Mouse (Mus musculus) brown adipose tissue, adult 24 weeks (tissue): ENCODE data around the gene Frmd8. TPM values are rescaled to one million over a fixed set of nuclear protein-coding genes. Genes with fewer than 3 reads are reported as not detected.

Source experiments
- H3K27ac ChIP-seq: fragments of 200-500 bp; replicated peaks from 2 replicates; pipeline ENCODE4 v1.5.1; 2012; ENCODE audit warnings: low read depth, mild to moderate bottlenecking, low read length
- H3K4me1 ChIP-seq: fragments of 200-500 bp; 2 replicates; pipeline ENCODE4 v1.6.1; 2012; ENCODE audit warnings: low read length, mixed read lengths; ENCODE audit not compliant: control insufficient read depth, insufficient read depth, insufficient read length
- H3K4me3 ChIP-seq: fragments of 200-500 bp; 2 replicates; pipeline ENCODE4 v1.5.1; 2012; ENCODE audit warnings: low read depth, mild to moderate bottlenecking, low read length, moderate library complexity; ENCODE audit not compliant: insufficient read depth
- polyA plus RNA-seq: library from polyadenylated mRNA; stranded (reverse); fragments of >200 nt; gene quantifications from 2 replicates; pipeline ENCODE4 v1.2.4, GENCODE M21; 2012; ENCODE audit not compliant: missing spikeins, insufficient read depth, insufficient read length

Frmd8 gene
- polyA plus RNA-seq, 1 experiment: 6.6 TPM

DNA sequence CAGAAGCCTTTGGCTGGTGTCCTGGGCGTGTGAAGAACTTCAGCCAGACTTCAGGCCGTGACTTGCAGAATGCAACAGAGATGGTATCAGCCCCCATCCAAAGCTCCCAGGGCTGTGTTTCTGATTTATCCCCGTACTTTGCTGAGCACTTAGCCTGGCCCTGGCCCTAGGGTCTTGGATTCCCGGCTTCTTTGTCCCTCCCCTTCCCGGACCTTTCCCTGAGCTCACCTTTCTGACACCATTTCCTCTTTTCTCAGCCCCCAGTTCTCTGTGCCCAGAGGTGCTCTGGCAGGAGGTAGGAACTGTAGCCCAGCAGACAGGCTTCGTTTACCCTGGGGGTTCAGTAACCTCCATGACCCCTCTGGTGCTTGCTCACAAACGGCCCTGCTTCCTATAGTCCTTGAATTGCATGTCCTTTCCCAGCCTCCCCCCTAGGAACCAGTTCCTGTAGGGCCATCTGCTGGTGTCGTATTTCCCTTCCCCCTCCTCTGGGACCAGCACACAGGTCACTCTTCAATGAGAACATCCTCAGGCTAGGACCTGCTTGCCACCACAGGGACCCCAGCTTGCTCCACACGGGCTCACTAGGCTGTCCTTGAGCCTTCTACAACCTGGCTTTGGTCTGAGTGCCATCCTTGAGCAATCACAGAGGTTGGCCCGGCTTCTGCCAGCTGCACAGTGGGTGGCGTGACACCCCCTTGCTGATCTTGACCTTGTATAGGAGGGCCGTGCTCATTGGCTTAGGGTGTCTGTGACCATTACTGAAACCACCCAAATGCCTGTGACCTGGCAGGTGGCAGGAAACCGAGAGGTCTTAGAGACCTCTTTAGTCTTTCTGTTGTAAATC, 26.0 kb downstream of the Frmd8 start:
- peak overlapping the region; percentile 62 for H3K4me3 ChIP-seq
- H3K4me1 ChIP-seq: peaks cover 35% of the 10 kb centered on the region
- H3K27ac ChIP-seq: peak overlapping the region; percentile 100

DNA sequence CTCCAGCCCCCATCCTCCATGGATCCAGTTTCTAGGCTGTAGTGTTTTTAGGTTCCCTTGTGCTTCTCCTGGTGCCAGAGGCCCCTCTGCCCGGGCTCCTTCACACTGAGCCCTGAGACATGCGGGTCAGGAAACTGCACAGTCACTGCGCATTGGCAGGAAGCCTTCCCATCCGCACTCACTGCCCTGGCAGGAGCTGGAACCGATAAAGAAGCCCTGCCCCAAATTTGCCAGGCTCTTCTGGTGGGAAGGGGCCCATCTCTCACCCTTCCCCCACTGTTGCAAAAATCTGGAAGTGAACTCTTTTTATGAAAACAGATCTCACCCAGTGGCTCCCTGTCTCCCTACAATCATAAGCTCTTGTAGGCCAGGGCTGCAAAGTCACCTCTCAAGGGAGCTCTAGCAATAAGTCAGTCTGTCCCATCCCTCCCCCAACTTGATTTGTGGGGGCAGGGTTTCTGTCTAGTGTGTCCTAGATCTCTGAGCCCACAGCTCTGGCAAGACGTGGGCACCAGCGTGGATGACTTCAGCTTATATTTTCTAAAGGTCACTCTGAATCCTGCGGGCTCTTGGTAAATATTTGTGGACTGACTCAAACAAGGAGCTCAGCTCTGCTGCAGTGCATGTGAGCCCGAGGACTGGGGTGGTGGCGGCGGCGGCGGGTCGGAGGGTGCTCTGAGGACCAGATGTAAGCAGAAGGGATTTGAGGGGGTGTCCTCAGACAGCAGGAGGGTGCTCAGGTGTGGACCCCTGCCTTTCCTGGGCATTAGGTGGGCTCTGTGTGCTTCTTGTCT, 26.8 kb downstream of the Frmd8 start:
- peak overlapping the region; percentile 62 for H3K4me3 ChIP-seq
- H3K4me1 ChIP-seq: peaks cover 35% of the 10 kb centered on the region
- H3K27ac ChIP-seq: peak overlapping the region; percentile 100

DNA sequence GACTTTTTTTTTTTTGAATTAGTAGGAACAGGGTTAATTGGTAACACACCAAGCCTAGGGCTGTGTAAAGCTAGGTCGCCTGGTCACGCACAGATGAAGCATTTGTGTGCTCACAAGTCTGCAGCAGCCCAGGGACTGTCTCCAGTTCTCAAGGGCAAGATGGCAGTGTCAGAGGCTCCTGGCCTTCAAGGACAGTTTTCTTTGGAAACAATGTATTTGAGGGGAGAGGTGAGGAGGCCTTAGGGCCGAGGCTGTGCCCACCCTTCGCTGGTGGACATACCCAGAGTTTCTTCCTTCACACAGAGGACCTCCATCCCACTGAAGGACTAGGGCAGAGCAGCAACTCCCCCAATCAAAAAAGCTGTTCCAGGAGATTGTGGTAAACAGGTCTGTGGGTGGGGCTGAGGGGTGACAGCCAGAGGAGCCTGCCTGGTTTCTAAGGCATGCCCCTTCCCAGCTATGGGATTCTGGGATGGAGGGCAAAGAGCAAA, 27.7 kb downstream of the Frmd8 start:
- Histone ChIP-seq H3K4me3 (peak overlapping the region; percentile 62), H3K4me1 (peaks cover 34% of the 10 kb centered on the region), H3K27ac (peak overlapping the region; percentile 100)

DNA sequence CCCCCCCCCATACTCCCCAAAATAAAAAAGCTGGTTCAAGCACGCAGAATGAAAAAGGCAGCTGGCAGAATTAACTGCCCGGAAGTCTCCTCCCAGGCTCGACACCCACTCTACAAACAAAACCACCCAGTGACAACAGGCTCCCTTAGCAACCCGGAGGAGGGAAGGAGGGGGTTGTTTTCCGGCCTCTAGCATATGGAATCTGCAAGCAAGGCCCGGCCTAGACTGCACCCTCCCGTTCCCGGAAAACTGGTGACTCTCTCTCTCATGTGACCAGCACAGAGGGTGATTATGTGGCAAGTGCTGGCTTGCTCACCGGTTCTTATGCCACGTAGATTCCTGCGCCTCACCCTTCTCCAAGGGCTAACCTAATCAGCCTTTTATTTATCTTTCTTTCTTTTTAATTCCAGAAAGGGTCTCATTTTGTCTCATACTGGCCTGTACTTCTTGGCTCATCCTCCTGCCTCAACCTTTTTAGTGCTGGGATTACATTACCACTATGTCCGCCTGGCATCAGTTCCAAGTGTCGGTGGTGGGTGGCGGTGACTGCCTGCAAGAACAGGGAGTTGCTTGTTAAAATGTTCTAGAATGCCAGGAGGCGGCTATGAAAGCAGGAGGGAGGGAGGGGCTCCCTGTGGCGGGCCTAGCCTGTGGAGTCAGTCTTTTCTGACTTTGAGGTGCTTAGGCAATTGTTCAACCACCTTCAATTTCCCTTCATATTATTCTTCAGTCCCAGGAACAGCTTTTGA, 28.3 kb downstream of the Frmd8 start:
- Histone ChIP-seq H3K4me3 (peak overlapping the region; percentile 62), H3K4me1 (peaks cover 28% of the 10 kb centered on the region), H3K27ac (peak overlapping the region; percentile 100)

DNA sequence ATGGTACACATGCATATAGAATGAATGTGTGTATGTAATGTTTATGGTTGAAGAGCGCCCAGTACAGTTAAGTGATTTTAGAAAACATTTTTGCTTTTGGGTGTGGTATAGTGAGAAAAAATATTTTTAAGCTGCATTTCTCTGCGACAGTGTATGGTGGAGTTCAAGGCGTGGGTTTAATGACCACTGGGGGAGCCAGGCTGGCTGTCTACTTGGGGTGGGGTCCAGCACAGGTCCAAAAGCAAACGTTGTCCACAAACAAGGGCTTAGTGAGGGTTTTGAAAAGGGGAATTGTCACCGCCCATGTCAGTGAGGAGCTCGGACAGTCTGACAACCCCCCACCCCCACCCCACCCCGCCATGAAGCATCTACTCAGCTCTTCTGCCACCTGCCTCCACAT, 28.9 kb downstream of the Frmd8 start:
- H3K4me3 ChIP-seq: peak overlapping the region; percentile 60
- peaks cover 23% of the 10 kb centered on the region for H3K4me1 ChIP-seq
- H3K27ac ChIP-seq: peak overlapping the region; percentile 100

DNA sequence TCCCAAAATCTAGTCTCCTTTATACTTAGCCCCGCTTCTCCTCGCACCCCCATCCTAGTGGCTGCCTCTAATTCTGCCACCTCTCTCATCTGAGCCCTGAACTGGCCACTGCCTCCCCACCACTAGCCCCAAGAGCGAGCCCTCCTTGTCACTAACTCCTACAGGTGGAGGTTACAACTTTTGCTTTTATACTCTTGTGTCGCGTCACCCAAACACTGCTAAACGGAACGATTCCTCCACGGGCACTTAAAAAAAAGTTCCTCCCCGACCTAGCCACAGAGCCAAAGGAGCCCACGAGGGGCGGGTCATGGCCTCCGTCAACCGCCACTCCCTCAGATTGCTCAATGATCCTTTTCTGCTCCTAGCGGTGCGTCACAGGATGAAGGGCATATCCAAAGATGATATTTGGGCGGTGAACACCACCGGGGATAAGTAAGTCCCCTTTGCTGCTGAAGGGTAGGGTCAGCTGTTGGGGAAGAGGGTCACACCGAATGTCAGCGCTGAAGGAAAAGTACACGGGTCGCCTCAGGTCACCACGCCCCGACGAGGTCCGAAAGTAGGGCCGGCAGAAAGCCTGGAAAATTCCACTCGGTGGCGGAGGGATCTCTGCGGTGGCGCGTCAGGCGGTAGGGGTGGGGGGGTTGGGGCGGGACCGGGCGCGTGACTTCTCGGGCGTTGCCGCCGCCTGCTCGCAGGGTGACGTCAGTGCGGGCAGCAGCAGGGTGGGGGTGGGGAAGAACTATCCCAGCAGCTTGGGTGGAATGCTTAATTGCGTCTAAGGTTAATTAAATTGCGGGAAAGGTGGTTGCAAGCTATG, 29.5 kb downstream of the Frmd8 start:
- H3K4me1 ChIP-seq: peaks cover 23% of the 10 kb centered on the region
- peak overlapping the region; percentile 100 for H3K27ac ChIP-seq
- H3K4me3 ChIP-seq: peak overlapping the region; percentile 67

DNA sequence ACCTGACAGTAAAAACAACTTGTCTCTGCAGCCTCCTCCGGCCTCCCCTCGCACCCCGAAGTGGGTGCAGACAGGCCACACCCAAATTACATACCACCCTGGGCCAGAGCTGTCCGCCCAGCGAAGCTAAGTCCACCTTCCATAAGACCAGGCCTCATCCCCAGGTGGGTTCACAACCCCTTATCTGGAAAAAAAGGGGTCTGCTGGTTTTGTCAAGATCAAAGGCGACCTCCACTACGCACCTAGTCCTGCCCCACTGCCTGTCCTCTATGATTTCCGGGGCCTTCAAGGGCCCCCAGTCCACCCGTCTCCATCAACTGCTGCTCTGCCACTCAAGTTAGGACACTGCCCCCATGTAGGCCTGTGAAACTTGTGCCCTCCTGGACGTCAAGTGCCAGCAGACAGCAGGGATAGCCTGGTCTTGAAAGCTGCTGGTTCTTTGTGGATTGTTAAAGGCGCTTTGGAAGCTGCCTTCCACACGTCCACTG, 30.2 kb downstream of the Frmd8 start:
- peaks cover 21% of the 10 kb centered on the region for H3K4me1 ChIP-seq
- peak overlapping the region; percentile 100 for H3K27ac ChIP-seq
- H3K4me3 ChIP-seq: peak overlapping the region; percentile 67

DNA sequence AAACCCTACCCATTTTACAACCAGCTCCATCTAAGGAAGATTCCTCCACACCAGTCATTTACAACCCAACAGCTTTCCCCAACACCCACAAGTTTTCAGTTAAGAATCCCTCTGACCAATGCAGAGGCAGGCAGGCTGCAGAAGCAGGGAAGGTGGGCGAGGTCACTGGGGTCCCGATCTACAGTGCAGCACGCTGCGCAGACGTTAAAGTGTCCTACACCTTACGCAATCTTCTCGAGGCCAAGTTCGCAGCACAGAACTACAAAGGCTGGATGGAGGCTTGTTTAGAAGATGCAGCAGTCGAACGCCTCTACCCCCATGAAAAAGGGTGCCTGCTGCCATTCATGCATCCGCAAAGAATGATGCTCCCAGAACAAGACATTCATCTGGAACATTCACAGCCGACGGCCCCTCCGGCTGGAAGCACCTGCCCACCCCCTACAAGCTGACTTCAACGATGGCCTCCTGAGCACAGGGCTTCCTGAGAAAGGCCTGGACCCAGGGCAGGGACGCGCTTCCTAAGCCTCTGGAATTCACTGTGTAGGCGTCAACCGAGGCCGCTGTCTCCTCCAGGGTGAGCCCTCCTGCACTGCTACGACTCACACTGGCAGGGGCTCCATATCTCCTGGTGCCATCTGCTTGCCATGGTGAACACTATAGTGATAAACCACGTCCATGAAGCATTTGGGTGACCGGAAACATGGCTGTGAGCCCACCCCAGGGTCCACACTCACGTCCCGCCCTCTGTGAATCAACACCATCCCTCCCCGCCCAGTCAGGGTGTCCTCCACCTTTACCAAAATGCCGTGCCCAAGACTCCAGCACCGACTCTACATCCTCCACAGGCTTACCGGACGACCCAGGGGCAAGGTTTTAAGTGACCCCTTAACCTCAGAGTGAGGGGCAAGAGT, 31.0 kb downstream of the Frmd8 start:
- Histone ChIP-seq H3K27ac (peak overlapping the region; percentile 100), H3K4me3 (peak overlapping the region; percentile 67), H3K4me1 (peaks cover 13% of the 10 kb centered on the region)

DNA sequence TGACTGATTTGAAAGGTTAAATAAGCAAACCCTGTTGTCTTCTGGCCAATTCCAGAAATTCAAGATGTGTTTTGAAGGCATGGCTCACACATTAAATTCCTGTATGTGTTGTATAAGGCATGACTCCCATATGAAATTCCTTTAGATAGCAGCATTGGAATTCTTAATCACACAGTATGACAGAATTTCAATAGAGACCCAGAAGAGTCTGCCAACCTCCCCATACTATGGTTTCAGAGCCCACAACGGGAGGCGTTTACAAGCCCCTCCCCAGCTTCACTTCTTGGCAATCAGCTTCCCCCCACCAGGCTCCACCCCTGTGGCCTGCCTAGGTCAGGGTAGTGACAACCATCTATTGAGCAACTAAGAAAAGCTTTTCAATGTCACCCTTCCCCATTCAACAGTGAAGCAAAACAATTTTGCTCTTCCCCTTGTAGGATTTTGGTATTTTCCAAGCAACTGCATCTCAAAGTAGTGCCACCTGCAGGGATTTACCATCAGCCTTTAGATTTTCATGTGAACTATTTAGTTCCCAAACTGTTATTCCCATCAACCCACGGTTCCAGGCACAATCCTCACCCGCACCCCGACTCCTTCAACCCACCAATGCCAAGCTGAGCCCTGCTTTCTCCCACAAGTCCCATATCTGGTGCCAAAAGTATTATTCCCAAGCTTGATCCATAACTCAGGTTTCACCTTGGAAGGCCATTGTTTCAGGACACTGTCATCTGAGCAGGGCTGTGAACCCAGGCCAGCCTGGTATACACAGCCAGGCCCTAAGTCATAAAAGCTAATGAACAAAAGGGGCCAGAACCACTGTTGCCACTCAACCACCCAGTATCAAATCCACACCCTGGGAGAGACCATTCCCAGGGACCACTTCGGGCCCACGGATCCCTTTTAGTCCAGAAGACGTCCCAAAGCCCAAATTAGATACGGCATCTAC, 32.0 kb downstream of the Frmd8 start:
- peak overlapping the region; percentile 67 for H3K4me3 ChIP-seq
- peaks cover 14% of the 10 kb centered on the region for H3K4me1 ChIP-seq
- peak overlapping the region; percentile 100 for H3K27ac ChIP-seq

DNA sequence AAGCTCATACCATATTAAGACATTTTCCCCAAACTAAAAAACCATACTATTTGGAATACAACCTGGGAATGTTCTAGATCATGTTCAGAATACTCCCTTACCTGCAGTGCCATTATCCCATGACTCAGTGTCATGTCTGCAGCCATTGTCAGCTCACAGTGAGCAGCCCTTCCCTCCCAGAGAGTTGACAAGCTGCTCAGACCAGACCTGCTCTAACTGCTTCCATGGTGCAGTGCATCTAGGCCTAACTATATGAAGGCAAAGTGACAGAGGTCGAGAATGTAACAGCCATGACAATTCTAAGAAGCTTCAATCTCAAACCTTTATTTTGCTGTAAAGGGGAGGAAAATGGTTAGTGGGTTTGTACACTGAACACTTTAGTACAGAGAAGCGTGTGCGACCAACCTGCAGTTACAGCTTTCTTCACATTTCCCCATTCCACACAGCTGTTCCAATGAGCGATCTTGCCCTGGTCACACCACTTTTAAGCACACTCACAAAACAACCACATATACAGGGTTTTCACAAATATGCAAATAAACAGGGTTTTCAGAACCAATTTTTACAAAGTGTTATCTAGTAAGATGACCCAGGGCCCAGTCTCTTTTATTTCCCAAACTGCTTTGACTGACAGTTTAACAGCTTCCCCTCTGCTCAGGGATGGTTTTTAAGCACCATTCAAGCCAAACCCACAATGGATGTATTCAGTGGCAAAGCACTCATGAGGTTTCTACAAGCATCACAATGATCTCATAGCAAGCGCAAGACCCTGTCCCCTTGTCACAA, 32.9 kb downstream of the Frmd8 start:
- peak overlapping the region; percentile 67 for H3K4me3 ChIP-seq
- peaks cover 8% of the 10 kb centered on the region for H3K4me1 ChIP-seq
- peak overlapping the region; percentile 100 for H3K27ac ChIP-seq

DNA sequence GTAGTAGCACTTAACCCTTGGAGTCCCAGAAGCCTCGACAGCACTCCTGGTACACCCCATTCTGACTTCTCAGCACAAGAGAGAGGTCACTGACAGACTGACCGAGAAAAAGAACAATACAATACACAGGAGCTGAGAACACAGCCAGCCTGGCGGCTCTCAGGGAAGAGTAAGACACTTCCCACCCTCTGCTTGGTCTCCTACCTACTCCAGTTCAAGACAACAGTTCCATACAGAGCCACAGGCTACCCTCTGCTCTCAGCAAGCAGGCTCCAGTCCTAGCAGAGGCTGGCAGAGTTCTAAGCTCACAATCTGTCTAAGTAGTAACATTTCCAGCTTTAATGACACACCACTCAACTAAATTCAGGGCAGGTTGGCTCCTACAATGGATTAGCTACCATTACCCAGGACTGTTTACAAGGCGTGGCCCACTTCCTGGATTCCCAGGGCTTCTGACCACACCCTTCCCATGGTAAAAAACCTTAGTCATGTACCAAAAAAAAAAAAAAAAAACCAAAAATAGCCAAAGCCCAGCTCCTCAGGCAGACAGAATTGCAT, 33.6 kb downstream of the Frmd8 start:
- Histone ChIP-seq H3K4me1 (peaks cover 7% of the 10 kb centered on the region; the same call in 1 of the 2 replicates), H3K4me3 (peak overlapping the region; percentile 67), H3K27ac (peak overlapping the region; percentile 100)
